In the genomic region with DNA sequence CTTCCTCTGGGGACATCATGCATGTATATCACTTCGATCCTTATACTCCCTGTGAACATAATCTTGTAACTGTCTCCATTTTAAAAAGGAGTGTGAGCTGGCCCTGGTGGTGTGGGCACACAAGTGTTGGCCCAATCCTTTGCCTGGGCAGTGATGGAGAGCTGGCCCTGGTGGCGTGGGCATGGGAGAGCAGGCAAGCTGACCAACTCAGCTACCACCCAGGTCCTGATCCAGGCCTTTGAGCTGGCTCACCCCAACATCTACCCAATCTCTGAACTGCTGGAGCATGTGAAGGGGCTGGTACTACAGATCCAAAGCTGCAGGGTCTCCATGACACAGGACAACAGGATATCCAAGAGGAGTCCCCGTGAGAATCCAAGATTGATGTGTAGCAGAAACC, we compare ENCODE assay signal across 22 mouse cellular contexts. TPM values are rescaled to one million over a fixed set of nuclear protein-coding genes. Genes with fewer than 3 reads are reported as not detected.
A peak's percentile ranks its signal among the peaks of the same experiment; 100 is the strongest.
DNase-seq lines count a peak whose midpoint lies in the region; ATAC-seq and TF ChIP-seq lines count a peak whose summit lies in the region.
"Had no signal": no experiment of that assay in that cellular context is flagged by ENCODE, and none has a peak within 500 bp of the region (broad histone marks: within the 10 kb centered on the region; RNA-seq: fewer than 3 reads in every experiment).

No protein-coding gene starts in this region.

- no peaks in the 10 kb centered on the region for H3K9me3 ChIP-seq in heart, embryonic 11.5 days (replicated peaks; ENCODE audit: control insufficient read depth, low read length)
- H3K9me3 ChIP-seq in hindbrain, embryonic 12.5 days (replicated peaks) = no peaks in the 10 kb centered on the region
- H3K9me3 ChIP-seq in hindbrain, embryonic 16.5 days (ENCODE audit: control insufficient read depth, low read length) = no peaks in the 10 kb centered on the region
- no peaks in the 10 kb centered on the region for H3K9me3 ChIP-seq in heart, postnatal 0 days (replicated peaks; ENCODE audit: control insufficient read depth, low read length)
- H3K9me3 ChIP-seq: embryonic facial prominence, embryonic 13.5 days; limb, embryonic 10.5 days; megakaryocyte, embryonic 14.5 days; midbrain, embryonic 15.5 days; stomach, embryonic 15.5 days had no signal

- TF ChIP-seq EP300 in heart, postnatal 0 days (IDR thresholded peaks at IDR 0.05; ENCODE audit: low read depth) = no peak

- no peak overlapping the region for H3K4me3 ChIP-seq in heart, embryonic 11.5 days (ENCODE audit: low read depth, low read length)
- no peak overlapping the region for H3K4me3 ChIP-seq in hindbrain, embryonic 12.5 days
- no peak overlapping the region for H3K4me3 ChIP-seq in hindbrain, embryonic 16.5 days (ENCODE audit: low read length)
- no peak overlapping the region for H3K4me3 ChIP-seq in heart, postnatal 0 days (ENCODE audit: low read depth, low read length)
- H3K4me3 ChIP-seq: embryonic facial prominence, embryonic 13.5 days; limb, embryonic 10.5 days; megakaryocyte, embryonic 14.5 days; midbrain, embryonic 15.5 days; stomach, embryonic 15.5 days had no signal

- no peak overlapping the region for H3K9ac ChIP-seq in heart, embryonic 11.5 days (ENCODE audit: low read depth, low read length)
- H3K9ac ChIP-seq in hindbrain, embryonic 12.5 days = no peak overlapping the region
- no peak overlapping the region for H3K9ac ChIP-seq in hindbrain, embryonic 16.5 days (ENCODE audit: low read depth, low read length)
- no peak overlapping the region for H3K9ac ChIP-seq in heart, postnatal 0 days (replicated peaks; ENCODE audit: low read depth, low read length)
- H3K9ac ChIP-seq: embryonic facial prominence, embryonic 13.5 days; midbrain, embryonic 15.5 days; stomach, embryonic 15.5 days had no signal

- WGBS in heart, embryonic 11.5 days (ENCODE audit: insufficient replicate concordance) = 82% methylated on average over 3 of the region's 3 CpGs
- WGBS in hindbrain, embryonic 12.5 days = 86% methylated on average over 3 of the region's 3 CpGs
- WGBS in hindbrain, embryonic 16.5 days = 88% methylated on average over 3 of the region's 3 CpGs
- WGBS in heart, postnatal 0 days = 84% methylated on average over 3 of the region's 3 CpGs

- no peaks in the 10 kb centered on the region for H3K27me3 ChIP-seq in heart, embryonic 11.5 days (ENCODE audit: control insufficient read depth, insufficient read depth, low read length)
- peaks cover 3% of the 10 kb centered on the region for H3K27me3 ChIP-seq in hindbrain, embryonic 12.5 days
- no peaks in the 10 kb centered on the region for H3K27me3 ChIP-seq in hindbrain, embryonic 16.5 days (replicated peaks; ENCODE audit: control insufficient read depth, insufficient read depth, low read length)
- no peaks in the 10 kb centered on the region for H3K27me3 ChIP-seq in heart, postnatal 0 days (ENCODE audit: control insufficient read depth, insufficient read depth, low read length)
- H3K27me3 ChIP-seq: embryonic facial prominence, embryonic 13.5 days; midbrain, embryonic 15.5 days; stomach, embryonic 15.5 days had no signal

- H3K4me2 ChIP-seq in heart, embryonic 11.5 days = no peak overlapping the region
- H3K4me2 ChIP-seq in hindbrain, embryonic 12.5 days (replicated peaks) = no peak overlapping the region
- H3K4me2 ChIP-seq in hindbrain, embryonic 16.5 days (ENCODE audit: low read length) = no peak overlapping the region
- no peak overlapping the region for H3K4me2 ChIP-seq in heart, postnatal 0 days (ENCODE audit: low read depth, low read length)
- H3K4me2 ChIP-seq: embryonic facial prominence, embryonic 13.5 days; midbrain, embryonic 15.5 days; stomach, embryonic 15.5 days had no signal

- peak overlapping the region; percentile 82; the same call in 1 of the 2 replicates for H3K27ac ChIP-seq in heart, embryonic 11.5 days (ENCODE audit: low read depth, low read length)
- H3K27ac ChIP-seq in hindbrain, embryonic 12.5 days = peak overlapping the region; percentile 6; the same call in 1 of the 2 replicates
- no peak overlapping the region for H3K27ac ChIP-seq in hindbrain, embryonic 16.5 days (ENCODE audit: low read depth, low read length)
- peak overlapping the region; percentile 95 for H3K27ac ChIP-seq in heart, postnatal 0 days (ENCODE audit: low read depth)
- H3K27ac ChIP-seq: embryonic facial prominence, embryonic 13.5 days; limb, embryonic 10.5 days; midbrain, embryonic 15.5 days; stomach, embryonic 15.5 days had no signal

- peak; percentile 44 for DNase-seq in cerebellum, adult 11-12 months
- DNase-seq in heart, postnatal 25 days (ENCODE audit: low spot score) = no peak
- no peak for DNase-seq in heart, postnatal 0 days (ENCODE audit: low spot score)
- no peak for DNase-seq in thymus, postnatal 14 days
- DNase-seq: adrenal gland, postnatal 14 days; kidney, adult 8-10 months; kidney, postnatal 14 days; lung, adult 2 months; thymus, adult 2 months had no signal

- ATAC-seq in cerebellum, adult (ENCODE audit: insufficient number of reproducible peaks, low FRiP score, low TSS enrichment) = no peak
- ATAC-seq in heart, embryonic 11.5 days (replicated peaks; ENCODE audit: insufficient number of reproducible peaks, low FRiP score, low TSS enrichment) = no peak
- no peak for ATAC-seq in hindbrain, embryonic 12.5 days (ENCODE audit: low FRiP score)
- no peak for ATAC-seq in hindbrain, embryonic 16.5 days
- no peak for ATAC-seq in heart, postnatal 0 days (ENCODE audit: insufficient read depth, low read depth)
- ATAC-seq: forebrain, embryonic 16.5 days; midbrain, embryonic 15.5 days had no signal

- intact Hi-C loops in heart, postnatal 25 days (cut with DNase I) = no loop called here

- H3K4me1 ChIP-seq in heart, embryonic 11.5 days (ENCODE audit: control insufficient read depth, insufficient read depth, low read length) = peaks cover 25% of the 10 kb centered on the region
- H3K4me1 ChIP-seq in hindbrain, embryonic 12.5 days = peaks cover 16% of the 10 kb centered on the region; the same call in 1 of the 2 replicates
- H3K4me1 ChIP-seq in hindbrain, embryonic 16.5 days (ENCODE audit: control insufficient read depth, insufficient read depth, low read depth, low read length) = peaks cover 2% of the 10 kb centered on the region; the same call in 1 of the 2 replicates
- H3K4me1 ChIP-seq in heart, postnatal 0 days (ENCODE audit: control insufficient read depth, insufficient read depth) = peaks cover 25% of the 10 kb centered on the region
- H3K4me1 ChIP-seq: embryonic facial prominence, embryonic 13.5 days; megakaryocyte, embryonic 14.5 days; midbrain, embryonic 15.5 days; stomach, embryonic 15.5 days had no signal

- no peaks in the 10 kb centered on the region for H3K36me3 ChIP-seq in heart, embryonic 11.5 days (ENCODE audit: control insufficient read depth, insufficient read depth, low read length)
- peaks cover 25% of the 10 kb centered on the region; the same call in 1 of the 2 replicates for H3K36me3 ChIP-seq in hindbrain, embryonic 12.5 days
- peaks cover 18% of the 10 kb centered on the region for H3K36me3 ChIP-seq in hindbrain, embryonic 16.5 days (ENCODE audit: control insufficient read depth, insufficient read depth, low read length)
- no peaks in the 10 kb centered on the region; the same call in 1 of the 2 replicates for H3K36me3 ChIP-seq in heart, postnatal 0 days (replicated peaks; ENCODE audit: control insufficient read depth, insufficient read depth, low read length)
- H3K36me3 ChIP-seq: G1E; limb, embryonic 10.5 days; stomach, embryonic 15.5 days had no signal

- no peak for TF ChIP-seq CTCF in heart, postnatal 0 days (IDR thresholded peaks at IDR 0.05; ENCODE audit: low read depth)

RNA-seq across cellular contexts. Expression of gene 1700019N19Rik, which starts 29.0 kb away (rescaled TPM):
- polyA plus RNA-seq in heart, embryonic 11.5 days (2014; fragmentation: Nextera tagmentation; extraction: Ambion mirVana) = not detected in 2 replicates
- total RNA-seq in heart, postnatal 25 days (2021) = not detected
- not detected in 2 replicates for polyA plus RNA-seq in hindbrain, embryonic 12.5 days (2016; fragmentation: Nextera tagmentation; extraction: Ambion mirVana)
- polyA plus RNA-seq in hindbrain, embryonic 16.5 days (2015; fragmentation: Nextera tagmentation; extraction: Ambion mirVana) = not detected in 2 replicates
- not detected in 2 replicates for total RNA-seq in heart, postnatal 0 days (2014; rRNA removed; ENCODE audit: low replicate concordance)
- polyA plus RNA-seq in heart, postnatal 0 days (2015; fragmentation: Nextera tagmentation; extraction: Ambion mirVana) = not detected in 2 replicates
- total RNA-seq: adrenal gland, postnatal 14 days; G1E; liver, adult 2 months had no signal
- polyA plus RNA-seq: embryonic facial prominence, embryonic 13.5 days; forebrain, embryonic 16.5 days; G1E; intestine, embryonic 14.5 days; limb, embryonic 10.5 days; liver, adult 2 months; lung, adult 2 months; midbrain, embryonic 15.5 days had no signal
